Mouse (Mus musculus) heart, embryonic 16.5 days (tissue): Measurements from ENCODE around the gene Cldn9. TPM values are rescaled to one million over a fixed set of nuclear protein-coding genes. Genes with fewer than 3 reads are reported as not detected.

Source experiments
- ATAC-seq: fragments of 200-750 bp; cut with Nextera tagmentation; replicated peaks from 2 replicates; pipeline ENCODE4 v1.8.0; 2017; ENCODE audit warnings: moderate number of reproducible peaks; ENCODE audit not compliant: insufficient read depth, low FRiP score; ENCODE audit errors: extremely low read depth
- H3K27ac ChIP-seq: fragments of 300-500 bp; sonication (generic); 2 replicates; pipeline ENCODE4 v1.5.1; 2014; ENCODE audit warnings: mild to moderate bottlenecking, low read length, control low read depth, moderate library complexity
- H3K27me3 ChIP-seq: fragments of 300-500 bp; sonication (generic); 2 replicates; pipeline ENCODE4 v1.6.1; 2014; ENCODE audit warnings: low read length, mixed read lengths; ENCODE audit not compliant: control insufficient read depth, insufficient read depth
- H3K36me3 ChIP-seq: fragments of 300-500 bp; sonication (generic); 2 replicates; pipeline ENCODE4 v1.6.1; 2014; ENCODE audit not compliant: control insufficient read depth, insufficient read depth
- H3K4me1 ChIP-seq: fragments of 300-500 bp; sonication (generic); 2 replicates; pipeline ENCODE4 v1.6.1; 2014; ENCODE audit warnings: low read length, mixed read lengths; ENCODE audit not compliant: control insufficient read depth, insufficient read depth
- H3K4me2 ChIP-seq: fragments of 300-500 bp; sonication (generic); 2 replicates; pipeline ENCODE4 v1.6.1; 2014; ENCODE audit warnings: low read depth, mild to moderate bottlenecking, control low read depth, low read length
- H3K4me3 ChIP-seq: fragments of 300-500 bp; sonication (generic); 2 replicates; pipeline ENCODE4 v1.5.1; 2014; ENCODE audit warnings: mild to moderate bottlenecking, control low read depth, low read length
- H3K9ac ChIP-seq: fragments of 300-500 bp; sonication (generic); 2 replicates; pipeline ENCODE4 v1.6.1; 2014; ENCODE audit warnings: low read length, control low read depth
- H3K9me3 ChIP-seq: fragments of 300-500 bp; sonication (generic); replicated peaks from 2 replicates; pipeline ENCODE4 v1.6.1; 2016; ENCODE audit warnings: low read length; ENCODE audit not compliant: control insufficient read depth
- WGBS: fragments of 180-500 bp; shearing (Covaris S2); extraction: QIAGEN DNeasy Blood & Tissue Kit; methylation state at CpG from one replicate; pipeline ENCODE4 v1.1.7; 2014; 5-methylcytosine and 5-hydroxymethylcytosine counted together
- polyA plus RNA-seq: library from polyadenylated mRNA; unstranded; fragments of >200 nt; fragmentation: Nextera tagmentation; extraction: Ambion mirVana; gene quantifications from 2 replicates; pipeline ENCODE4 v1.2.1, GENCODE M21; 2015

Cldn9 gene
- polyA plus RNA-seq, 1 experiment from 2014 or later = 0.22 TPM

DNA sequence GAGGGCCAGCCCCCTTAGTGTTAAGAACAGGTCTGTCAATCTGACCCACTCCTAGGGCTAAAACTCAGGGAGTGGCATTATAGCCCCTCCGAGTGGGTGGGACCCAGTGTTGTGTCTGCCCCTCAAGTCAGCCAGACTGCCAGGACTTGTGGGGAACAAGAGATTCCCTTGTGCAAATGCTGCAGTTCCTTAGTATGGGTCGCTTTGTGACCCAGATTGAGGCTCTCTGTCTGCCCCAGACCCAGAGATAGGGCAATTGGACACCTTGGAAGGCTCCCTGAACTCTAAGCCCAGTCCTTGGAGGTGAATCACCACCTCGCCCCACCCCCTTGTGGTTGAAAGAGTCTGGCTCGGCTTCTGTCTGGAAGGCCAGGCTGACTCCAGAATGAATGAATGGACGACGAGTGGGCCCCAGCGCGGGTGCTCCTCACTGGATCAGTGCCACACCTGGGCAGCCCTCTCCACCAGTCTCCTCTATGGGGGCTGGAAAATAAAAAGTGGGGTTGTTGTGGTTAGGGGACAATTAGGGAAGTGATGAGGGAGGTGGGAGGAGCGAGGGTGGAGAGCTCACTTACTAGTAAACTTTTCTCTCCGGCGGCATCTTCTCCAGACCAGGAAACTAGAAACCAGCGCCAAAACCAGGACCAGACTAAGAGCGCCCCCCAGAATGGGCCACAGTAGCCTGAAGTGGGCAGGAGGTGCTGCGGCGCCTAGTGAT lies 8.1 kb downstream of the Cldn9 start:
- no peaks in the 10 kb centered on the region for H3K9me3 ChIP-seq
- H3K27me3 ChIP-seq = peaks cover 24% of the 10 kb centered on the region
- no peaks in the 10 kb centered on the region for H3K36me3 ChIP-seq
- H3K4me1 ChIP-seq = peaks cover 35% of the 10 kb centered on the region
- H3K4me3 ChIP-seq = peak overlapping the region; percentile 84
- no peak for ATAC-seq
- H3K4me2 ChIP-seq = peak overlapping the region; percentile 92
- WGBS = 7% methylated on average over 15 of the region's 15 CpGs
- peak overlapping the region; percentile 91 for H3K9ac ChIP-seq
- peak overlapping the region; percentile 94 for H3K27ac ChIP-seq

DNA sequence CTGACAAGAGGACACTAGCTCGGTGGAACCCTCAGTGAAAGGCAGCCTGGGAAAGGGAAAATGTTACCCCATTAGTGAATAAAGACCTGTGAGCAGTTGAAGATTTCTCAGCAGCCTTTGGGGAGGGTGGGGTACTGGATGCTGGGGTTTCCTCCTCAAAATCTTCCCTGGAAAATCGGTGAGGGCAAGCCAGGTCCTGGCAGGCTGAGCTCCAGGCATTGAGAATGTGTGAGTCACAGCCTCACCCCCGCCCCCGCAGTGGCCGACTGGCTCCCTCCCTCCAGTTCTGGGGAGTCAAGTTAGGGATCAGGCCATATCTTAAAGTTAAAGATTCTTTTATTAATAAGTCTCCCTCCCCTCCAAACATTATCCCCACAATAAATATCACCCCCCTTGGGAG lies 8.7 kb downstream of the Cldn9 start:
- ATAC-seq = no peak
- Histone ChIP-seq H3K4me3 (peak overlapping the region; percentile 84), H3K9ac (peak overlapping the region; percentile 91), H3K27me3 (peaks cover 18% of the 10 kb centered on the region), H3K4me1 (peaks cover 35% of the 10 kb centered on the region), H3K4me2 (peak overlapping the region; percentile 92), H3K9me3 (no peaks in the 10 kb centered on the region), H3K27ac (peak overlapping the region; percentile 94), H3K36me3 (peaks cover 6% of the 10 kb centered on the region)
- WGBS = 7% methylated on average over 5 of the region's 5 CpGs

DNA sequence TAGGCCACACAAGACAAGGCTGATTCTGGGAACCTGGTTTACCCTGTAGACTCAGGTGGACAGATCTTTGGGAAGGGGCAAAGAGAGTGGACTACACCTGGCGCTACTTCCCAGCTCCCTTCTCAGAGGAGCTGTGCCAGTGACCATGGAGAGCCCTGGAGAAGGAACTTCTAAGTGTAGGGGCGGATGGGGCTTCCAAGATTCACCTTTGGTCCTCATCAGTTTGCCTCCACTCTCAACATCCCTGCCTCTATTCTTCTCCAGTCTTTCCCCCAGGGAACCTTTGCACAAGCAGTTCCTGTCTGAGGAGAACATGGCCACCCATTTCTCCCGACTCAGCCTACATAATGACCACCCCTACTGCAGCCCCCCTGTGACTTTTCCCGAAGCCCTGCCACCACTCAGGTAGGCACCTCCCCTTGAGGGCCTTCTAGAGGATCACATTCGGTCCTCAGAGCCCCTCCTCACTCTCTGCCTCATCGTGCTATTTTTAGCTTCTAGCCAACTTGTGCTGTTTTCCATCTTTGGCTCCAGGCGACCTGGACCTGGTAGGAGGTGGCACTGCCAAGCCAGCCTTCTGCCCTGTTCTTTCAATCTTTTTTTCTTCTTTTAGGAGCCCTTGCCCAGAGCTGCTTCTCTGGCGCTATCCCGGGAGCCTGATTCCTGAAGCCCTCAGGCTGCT lies 9.4 kb downstream of the Cldn9 start:
- Histone ChIP-seq H3K9ac (peak overlapping the region; percentile 91), H3K27ac (peak overlapping the region; percentile 94), H3K27me3 (peaks cover 11% of the 10 kb centered on the region), H3K9me3 (no peaks in the 10 kb centered on the region), H3K4me1 (peaks cover 34% of the 10 kb centered on the region), H3K36me3 (peaks cover 13% of the 10 kb centered on the region), H3K4me2 (peak overlapping the region; percentile 92), H3K4me3 (peak overlapping the region; percentile 84)
- peak; percentile 16 for ATAC-seq
- WGBS = 22% methylated on average over 9 of the region's 9 CpGs

DNA sequence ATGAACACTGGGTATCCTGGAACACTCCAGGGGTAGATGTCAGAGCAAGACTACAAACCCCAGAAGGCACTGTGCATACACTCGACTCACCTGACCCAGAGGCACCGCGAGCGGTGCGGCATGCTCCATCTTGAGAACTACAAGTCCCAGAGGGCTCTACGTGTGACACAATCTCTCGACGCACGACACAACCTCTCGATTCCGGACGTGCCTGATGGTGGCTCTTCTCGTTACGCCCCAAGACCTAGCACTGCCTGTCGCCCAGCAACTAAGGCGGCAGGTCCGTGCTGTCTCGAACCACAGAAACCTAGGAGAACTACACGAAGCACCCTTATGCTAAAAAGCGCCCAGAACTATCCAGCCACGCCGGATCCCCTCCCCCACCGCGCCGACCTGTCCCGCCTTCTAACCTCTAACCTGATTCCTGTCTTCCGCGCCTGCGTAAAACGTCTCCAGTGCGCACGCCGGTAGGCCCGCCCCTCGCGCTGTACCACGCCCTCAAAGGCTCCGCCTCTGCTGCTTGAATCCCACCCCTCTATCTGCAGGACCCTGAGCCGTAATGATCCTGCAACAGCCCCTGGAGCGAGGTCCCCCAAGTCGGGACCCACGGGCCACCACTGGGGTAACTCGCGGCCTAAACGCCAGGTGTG lies 10.3 kb downstream of the Cldn9 start, which contains the start of the genes Hcfc1r1 and Thoc6:
Hcfc1r1 (plus strand) TSS at position 173 of the 650 bp plus-strand sequence.
Thoc6 (minus strand) TSS at position 459 of the 650 bp plus-strand sequence.
- Histone ChIP-seq H3K36me3 (peaks cover 19% of the 10 kb centered on the region), H3K4me1 (peaks cover 32% of the 10 kb centered on the region), H3K4me2 (peak within 1 kb of the TSS; percentile 92), H3K9me3 (no peaks in the 10 kb centered on the region), H3K4me3 (peak within 1 kb of the TSS; percentile 84), H3K27me3 (peaks cover 6% of the 10 kb centered on the region; the same call in 1 of the 2 replicates), H3K9ac (peak within 1 kb of the TSS; percentile 91), H3K27ac (peak within 1 kb of the TSS; percentile 94)
- ATAC-seq = peak; percentile 87
- under 1% methylated on average over 45 of the region's 45 CpGs for WGBS

DNA sequence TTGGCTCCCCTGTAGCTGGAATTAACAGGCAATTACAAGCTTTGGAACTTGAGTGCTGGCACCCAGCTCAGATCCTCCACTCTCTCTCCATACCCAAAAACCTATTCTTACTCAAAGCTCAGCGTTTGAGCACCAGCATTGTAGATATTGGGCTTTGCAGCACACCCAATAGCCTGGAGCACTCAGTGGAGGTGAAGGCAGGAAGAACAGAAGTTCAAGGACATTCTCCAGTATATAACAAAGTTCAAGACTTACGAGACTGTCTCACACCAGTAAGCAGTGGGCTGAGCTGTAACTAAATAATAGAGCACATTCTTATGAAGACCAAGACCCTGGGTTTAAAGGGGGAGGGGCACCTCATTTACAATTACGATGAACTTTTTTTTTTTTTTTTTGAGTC lies 11.1 kb downstream of the Cldn9 start:
- Histone ChIP-seq H3K4me3 (peak overlapping the region; percentile 84), H3K27ac (no peak overlapping the region), H3K9me3 (no peaks in the 10 kb centered on the region), H3K4me1 (peaks cover 31% of the 10 kb centered on the region), H3K4me2 (peak overlapping the region; percentile 92), H3K36me3 (peaks cover 27% of the 10 kb centered on the region), H3K9ac (peak overlapping the region; percentile 91), H3K27me3 (no peaks in the 10 kb centered on the region)
- 65% methylated on average over 3 of the region's 3 CpGs for WGBS
- no peak for ATAC-seq

DNA sequence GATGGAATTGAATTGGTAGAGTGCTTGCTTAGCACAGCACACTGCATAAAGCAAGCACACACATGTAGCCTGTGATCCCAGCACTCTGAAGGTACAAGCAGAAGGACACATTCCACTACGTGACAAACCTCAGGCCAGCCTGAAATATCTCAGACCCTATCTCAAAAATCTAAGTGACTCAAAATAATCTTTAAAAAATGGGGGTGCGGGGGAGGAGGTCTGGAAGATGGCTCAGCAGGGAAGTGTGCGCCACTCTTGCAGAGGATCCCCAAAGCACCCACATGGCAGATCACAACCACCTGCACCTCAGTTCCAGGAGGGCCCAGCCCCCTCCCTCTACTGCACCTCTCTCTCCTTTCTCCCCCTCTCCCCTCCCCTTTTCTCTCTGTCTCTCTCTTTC lies 12.3 kb downstream of the Cldn9 start:
- Histone ChIP-seq H3K4me3 (no peak overlapping the region), H3K4me1 (peaks cover 27% of the 10 kb centered on the region), H3K36me3 (peaks cover 31% of the 10 kb centered on the region), H3K27me3 (no peaks in the 10 kb centered on the region), H3K4me2 (no peak overlapping the region), H3K9ac (no peak overlapping the region), H3K27ac (no peak overlapping the region), H3K9me3 (no peaks in the 10 kb centered on the region)
- ATAC-seq = no peak
- 87% methylated on average over 3 of the region's 3 CpGs for WGBS

DNA sequence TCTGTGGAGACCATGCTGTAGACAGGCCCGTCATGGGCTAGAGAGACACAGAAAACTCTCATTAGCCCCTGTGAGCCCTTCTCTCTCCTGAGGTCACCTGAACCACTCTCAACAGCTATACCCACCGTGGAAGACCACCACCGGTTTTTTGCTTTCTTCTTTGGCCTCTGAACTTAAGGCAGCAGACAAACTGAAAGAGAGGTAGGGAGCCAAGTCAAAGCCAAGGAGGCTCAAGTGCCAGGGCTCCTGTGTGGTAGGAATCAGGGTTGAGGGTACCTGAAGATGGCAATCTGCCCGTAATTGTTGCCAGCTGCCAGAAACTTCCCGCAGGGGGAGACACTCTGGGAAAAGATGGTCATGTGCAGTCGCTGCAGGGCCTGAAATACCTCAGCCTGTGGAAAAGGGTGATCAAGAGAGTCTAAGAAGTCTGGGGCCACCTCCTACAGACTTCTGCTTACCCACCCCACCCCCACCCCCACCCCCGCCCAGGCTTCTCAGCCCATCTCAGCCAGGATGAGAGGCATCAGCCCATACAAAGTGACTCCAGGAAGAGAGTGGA lies 13.2 kb downstream of the Cldn9 start:
- 82% methylated on average over 6 of the region's 7 CpGs for WGBS
- Histone ChIP-seq H3K27ac (no peak overlapping the region), H3K9me3 (no peaks in the 10 kb centered on the region), H3K4me1 (peaks cover 24% of the 10 kb centered on the region), H3K36me3 (peaks cover 34% of the 10 kb centered on the region), H3K4me2 (no peak overlapping the region), H3K27me3 (no peaks in the 10 kb centered on the region), H3K4me3 (no peak overlapping the region), H3K9ac (no peak overlapping the region)
- no peak for ATAC-seq

DNA sequence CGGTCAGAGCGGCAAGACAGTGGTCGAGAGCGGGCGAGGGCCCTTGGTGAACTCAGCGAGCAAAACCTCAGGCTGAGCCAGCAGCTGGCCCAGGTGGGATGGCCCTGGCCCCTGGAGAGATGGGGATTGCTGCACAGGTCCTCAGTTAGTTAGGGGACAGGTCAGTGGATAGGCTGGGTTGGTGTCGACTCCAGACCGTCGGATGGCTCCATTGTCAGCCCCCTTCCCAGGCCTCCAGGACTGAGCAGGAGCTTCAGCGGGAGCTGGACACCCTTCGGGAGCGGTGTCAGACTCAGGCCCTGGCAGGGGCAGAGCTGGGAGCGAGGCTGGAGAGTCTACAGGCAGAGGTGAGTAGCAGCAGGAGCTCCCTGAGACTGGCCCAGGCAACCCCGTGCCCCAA lies 18.3 kb downstream of the Cldn9 start:
- Histone ChIP-seq H3K4me3 (no peak overlapping the region), H3K27me3 (peaks cover 19% of the 10 kb centered on the region), H3K4me2 (no peak overlapping the region), H3K9me3 (no peaks in the 10 kb centered on the region), H3K4me1 (peaks cover 2% of the 10 kb centered on the region; the same call in 1 of the 2 replicates), H3K9ac (no peak overlapping the region), H3K27ac (no peak overlapping the region), H3K36me3 (peaks cover 32% of the 10 kb centered on the region)
- 80% methylated on average over 14 of the region's 14 CpGs for WGBS
- no peak for ATAC-seq
